Mouse (Mus musculus): Measurements from ENCODE around the gene Veph1. TPM values are rescaled to one million over a fixed set of nuclear protein-coding genes. Genes with fewer than 3 reads are reported as not detected.

Gene Veph1
- total and polyA plus RNA-seq, 2 experiments from 2014 or later, result 1.4 to 2.4 TPM

DNA sequence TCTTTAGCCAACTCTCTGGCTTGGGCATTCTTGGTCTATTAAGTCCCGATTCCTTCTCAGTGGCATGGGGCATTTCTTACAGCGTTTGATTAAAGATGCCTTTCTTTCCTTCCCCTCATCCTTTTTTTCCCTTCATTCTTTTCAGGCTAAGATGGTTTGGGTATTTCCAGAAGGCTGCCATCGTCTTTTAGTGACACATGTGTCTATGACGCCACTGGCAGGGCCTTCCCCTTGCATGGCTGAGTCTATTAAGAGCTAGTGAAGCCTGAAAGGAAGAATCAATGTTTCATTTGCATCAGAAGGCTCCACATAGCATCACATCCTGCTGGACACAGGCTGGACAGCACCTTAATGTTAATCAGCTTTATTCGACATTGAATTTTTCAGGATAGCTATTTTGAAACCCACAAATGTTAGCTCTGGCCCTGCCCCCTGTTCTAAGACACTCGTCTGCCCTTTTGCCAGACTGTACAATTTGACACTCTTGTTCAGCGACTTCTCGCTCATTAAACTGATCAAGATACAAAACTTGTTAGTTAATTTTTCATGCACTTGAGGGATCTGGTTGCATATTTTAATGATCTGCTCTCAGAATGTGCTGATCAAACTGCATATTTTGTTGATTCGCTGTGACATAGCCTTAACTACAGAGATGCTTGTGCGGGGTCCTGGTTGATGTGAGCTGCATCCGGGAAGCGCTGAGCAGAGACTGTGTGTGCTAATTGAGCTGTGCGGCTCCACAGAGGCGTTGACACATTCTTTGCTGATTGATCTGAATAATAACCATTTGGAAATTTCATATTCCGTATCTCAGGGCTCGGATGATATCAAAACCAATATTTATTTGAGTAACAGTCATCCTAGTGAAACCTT, 29.6 kb upstream of the Veph1 start:
- DNase-seq (ENCODE audit: low spot score), result peak; percentile 75
- peak; percentile 80 for ATAC-seq (ENCODE audit: low FRiP score)
- H3K36me3 ChIP-seq (ENCODE audit: insufficient read depth, low read length), result no peaks in the 10 kb centered on the region
- peak overlapping the region; percentile 18; the same call in 1 of the 2 replicates for H3K27ac ChIP-seq (ENCODE audit: low read depth, low read length)
- no peak for TF ChIP-seq CTCF (IDR thresholded peaks at IDR 0.05)
- H3K4me3 ChIP-seq (ENCODE audit: low read depth, low read length), result no peak overlapping the region
- H3K4me2 ChIP-seq (ENCODE audit: low read depth, low read length, poor library complexity, severe bottlenecking), result no peak overlapping the region
- no peaks in the 10 kb centered on the region for H3K27me3 ChIP-seq (ENCODE audit: insufficient read depth, low read length)
- 25% methylated on average over 16 of the region's 16 CpGs for WGBS
- H3K9ac ChIP-seq (replicated peaks; ENCODE audit: low read length, poor library complexity, severe bottlenecking), result no peak overlapping the region
- H3K4me1 ChIP-seq (ENCODE audit: insufficient read depth, low read length), result no peaks in the 10 kb centered on the region
- H3K9me3 ChIP-seq (ENCODE audit: low read length), result no peaks in the 10 kb centered on the region

DNA sequence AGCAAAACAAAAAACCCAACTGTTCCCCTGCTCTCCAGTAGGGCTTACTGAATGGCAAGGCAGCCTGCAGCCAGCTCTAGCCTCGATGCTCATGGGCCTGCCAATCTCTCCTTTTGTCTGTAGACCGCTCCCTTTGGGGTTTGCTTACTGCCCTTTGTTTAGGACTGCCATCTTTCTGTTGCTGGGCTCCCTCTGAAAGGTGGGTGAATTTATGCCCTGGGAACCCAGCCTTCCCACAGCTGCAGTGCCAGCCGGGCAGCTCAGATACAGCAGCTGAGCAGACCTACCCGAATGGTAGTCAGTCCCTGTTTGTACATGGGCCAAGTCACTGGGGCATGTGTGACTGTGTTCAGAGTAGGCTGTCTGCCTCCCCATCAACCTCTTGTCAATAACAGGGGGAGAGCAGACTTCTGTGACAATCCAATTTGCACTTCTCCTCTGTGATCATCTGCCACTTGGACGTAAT, 28.9 kb upstream of the Veph1 start:
- peak; percentile 42; the same call in 1 of the 2 replicates for TF ChIP-seq CTCF (IDR thresholded peaks at IDR 0.05)
- no peak overlapping the region for H3K9ac ChIP-seq (replicated peaks; ENCODE audit: low read length, poor library complexity, severe bottlenecking)
- H3K4me1 ChIP-seq (ENCODE audit: insufficient read depth, low read length), result no peaks in the 10 kb centered on the region
- no peaks in the 10 kb centered on the region for H3K27me3 ChIP-seq (ENCODE audit: insufficient read depth, low read length)
- whole genome bisulfite sequencing, result 19% methylated on average over 5 of the region's 5 CpGs
- DNase-seq (ENCODE audit: low spot score), result peak; percentile 87
- H3K36me3 ChIP-seq (ENCODE audit: insufficient read depth, low read length), result no peaks in the 10 kb centered on the region
- H3K4me2 ChIP-seq (ENCODE audit: low read depth, low read length, poor library complexity, severe bottlenecking), result no peak overlapping the region
- peak overlapping the region; percentile 18; the same call in 1 of the 2 replicates for H3K27ac ChIP-seq (ENCODE audit: low read depth, low read length)
- ATAC-seq (ENCODE audit: low FRiP score), result peak; percentile 89
- H3K4me3 ChIP-seq (ENCODE audit: low read depth, low read length), result no peak overlapping the region
- H3K9me3 ChIP-seq (ENCODE audit: low read length), result no peaks in the 10 kb centered on the region

DNA sequence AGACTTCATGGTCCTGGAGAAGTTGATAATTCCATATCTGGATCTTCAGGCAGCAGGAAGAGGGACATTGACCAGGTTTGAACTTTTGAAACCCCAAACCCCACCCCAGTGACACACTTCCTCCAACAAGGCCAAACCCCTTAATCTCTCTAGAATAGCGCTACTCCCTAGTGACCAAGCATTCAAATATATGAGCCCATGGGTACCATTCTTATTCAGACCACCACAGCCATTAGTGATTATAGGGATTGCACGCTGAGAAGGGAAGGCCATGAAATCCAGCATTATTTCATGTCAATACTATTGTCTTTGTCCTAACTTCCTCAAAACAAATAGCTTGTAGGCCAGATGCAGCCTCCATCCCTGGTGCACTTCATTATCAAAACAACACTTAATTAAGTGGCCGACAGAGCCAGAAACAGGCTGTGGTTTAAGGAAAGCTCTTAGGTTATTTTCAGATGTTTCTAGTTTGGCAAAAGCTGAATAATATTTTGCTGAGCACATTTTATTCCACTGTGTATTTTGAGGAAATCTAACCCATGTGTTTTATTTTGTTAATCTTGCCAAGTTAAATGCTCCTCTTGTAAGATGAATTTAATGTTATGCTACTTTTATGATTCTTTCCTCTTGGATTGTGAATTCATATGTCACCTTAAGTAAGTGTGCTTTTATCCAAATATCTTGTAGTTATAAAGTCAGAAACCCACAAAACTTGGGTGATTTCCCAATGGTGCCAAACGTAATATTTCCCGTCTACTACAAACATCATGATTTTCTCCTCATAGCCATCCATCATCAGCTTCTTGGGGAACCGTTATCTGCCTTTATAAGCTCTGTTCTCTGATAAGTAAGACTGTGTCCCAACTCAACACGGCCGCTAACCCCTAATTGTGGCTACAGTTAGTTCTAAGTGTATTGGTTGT, 18.4 kb upstream of the Veph1 start:
- no peak overlapping the region for H3K4me3 ChIP-seq (ENCODE audit: low read depth, low read length)
- H3K9me3 ChIP-seq (ENCODE audit: low read length), result no peaks in the 10 kb centered on the region
- no peak overlapping the region for H3K27ac ChIP-seq (ENCODE audit: low read depth, low read length)
- ATAC-seq (ENCODE audit: low FRiP score) (no peak), DNase-seq (ENCODE audit: low spot score) (no peak)
- H3K4me2 ChIP-seq (ENCODE audit: low read depth, low read length, poor library complexity, severe bottlenecking), result no peak overlapping the region
- no peaks in the 10 kb centered on the region for H3K4me1 ChIP-seq (ENCODE audit: insufficient read depth, low read length)
- 86% methylated on average over 8 of the region's 8 CpGs for WGBS
- H3K9ac ChIP-seq (replicated peaks; ENCODE audit: low read length, poor library complexity, severe bottlenecking), result no peak overlapping the region
- H3K36me3 ChIP-seq (ENCODE audit: insufficient read depth, low read length), result no peaks in the 10 kb centered on the region
- H3K27me3 ChIP-seq (ENCODE audit: insufficient read depth, low read length), result no peaks in the 10 kb centered on the region
- no peak for TF ChIP-seq CTCF (IDR thresholded peaks at IDR 0.05)

DNA sequence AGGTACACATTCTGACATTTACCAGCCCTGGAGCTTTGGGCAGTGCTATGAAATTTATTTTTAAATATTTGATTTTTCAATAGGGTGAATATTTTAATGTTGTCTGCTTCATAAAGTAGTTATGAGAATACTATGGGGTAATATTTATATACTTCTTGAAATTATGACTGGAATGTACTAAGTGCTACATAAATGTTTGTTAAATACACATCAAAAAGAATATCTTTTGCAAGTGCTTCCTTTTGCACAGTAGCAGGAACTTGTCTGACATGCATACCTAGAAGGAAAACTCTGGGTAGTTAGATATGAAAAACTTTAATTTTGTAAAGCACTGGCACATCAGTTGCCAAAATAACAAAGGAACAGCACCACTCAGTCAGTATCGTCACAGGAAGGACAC, 13.9 kb upstream of the Veph1 start:
- Histone ChIP-seq H3K4me1 (ENCODE audit: insufficient read depth, low read length) (no peaks in the 10 kb centered on the region), H3K36me3 (ENCODE audit: insufficient read depth, low read length) (no peaks in the 10 kb centered on the region), H3K27ac (ENCODE audit: low read depth, low read length) (no peak overlapping the region), H3K9ac (replicated peaks; ENCODE audit: low read length, poor library complexity, severe bottlenecking) (no peak overlapping the region), H3K4me2 (ENCODE audit: low read depth, low read length, poor library complexity, severe bottlenecking) (no peak overlapping the region), H3K4me3 (ENCODE audit: low read depth, low read length) (no peak overlapping the region), H3K9me3 (ENCODE audit: low read length) (no peaks in the 10 kb centered on the region), H3K27me3 (ENCODE audit: insufficient read depth, low read length) (no peaks in the 10 kb centered on the region)
- 93% methylated on average over 1 of the region's 1 CpGs for WGBS
- DNase-seq (ENCODE audit: low spot score), result no peak
- no peak for TF ChIP-seq CTCF (IDR thresholded peaks at IDR 0.05)
- no peak for ATAC-seq (ENCODE audit: low FRiP score)

DNA sequence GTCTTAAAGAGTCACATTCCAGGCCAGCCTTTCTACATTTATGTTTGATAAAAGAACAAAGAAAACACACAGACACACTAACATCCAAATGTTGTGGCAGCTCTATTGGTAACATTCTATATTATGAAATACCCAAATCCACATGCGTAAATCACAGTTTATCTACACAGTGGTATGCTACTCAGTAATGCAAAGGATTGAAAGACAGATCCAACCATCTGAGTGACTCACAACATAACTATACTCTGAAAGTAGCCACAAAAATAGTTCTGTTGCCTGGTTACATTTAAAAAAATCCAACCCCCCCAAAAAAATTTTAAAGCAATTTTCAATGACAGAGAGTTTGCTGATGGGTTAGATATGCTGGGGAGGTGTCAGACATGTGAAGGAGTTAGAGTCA, 12.9 kb upstream of the Veph1 start:
- Histone ChIP-seq H3K4me3 (ENCODE audit: low read depth, low read length) (no peak overlapping the region), H3K36me3 (ENCODE audit: insufficient read depth, low read length) (no peaks in the 10 kb centered on the region), H3K9ac (replicated peaks; ENCODE audit: low read length, poor library complexity, severe bottlenecking) (no peak overlapping the region), H3K4me1 (ENCODE audit: insufficient read depth, low read length) (no peaks in the 10 kb centered on the region), H3K27me3 (ENCODE audit: insufficient read depth, low read length) (no peaks in the 10 kb centered on the region), H3K9me3 (ENCODE audit: low read length) (no peaks in the 10 kb centered on the region), H3K27ac (ENCODE audit: low read depth, low read length) (no peak overlapping the region), H3K4me2 (ENCODE audit: low read depth, low read length, poor library complexity, severe bottlenecking) (no peak overlapping the region)
- TF ChIP-seq CTCF (IDR thresholded peaks at IDR 0.05), result no peak
- WGBS, result 100% methylated on average over 1 of the region's 1 CpGs
- ATAC-seq (ENCODE audit: low FRiP score) (no peak), DNase-seq (ENCODE audit: low spot score) (no peak)

All from midbrain, postnatal 0 days (tissue).